Mouse (Mus musculus): ENCODE results near the gene Gjb1.

GRCm38 (mm10) chrX:101429142-101429949 is 53.2 kb downstream of the Gjb1 start, which contains the start of gene Nono:
- TF ChIP-seq CTCF (conservative IDR thresholded peaks at IDR 0.05; ENCODE audit: low read length) (no peak), POU5F1 (IDR thresholded peaks at IDR 0.05; ENCODE audit: borderline replicate concordance, low read length) (no peak), NANOG (IDR thresholded peaks at IDR 0.05; ENCODE audit: borderline replicate concordance, low read length) (no peak)
